Mouse (Mus musculus) gonadal fat pad, adult 2 months (tissue): ENCODE data around the gene Siae. TPM values are rescaled to one million over a fixed set of nuclear protein-coding genes. Genes with fewer than 3 reads are reported as not detected.
A peak's percentile ranks its signal among the peaks of the same experiment; 100 is the strongest.

ENCODE experiments used
- DNase-seq: peaks from one replicate; pipeline ENCODE4 v3.0.0-alpha.2; 2012; ENCODE audit warnings: low read depth
- polyA plus RNA-seq: library from polyadenylated mRNA; depleted of rRNA; stranded (reverse); fragments of >200 nt; gene quantifications from 2 replicates; pipeline ENCODE4 v1.2.3, GENCODE M21; 2012

Siae gene
- polyA plus RNA-seq, 1 experiment: 14.4 TPM

DNA sequence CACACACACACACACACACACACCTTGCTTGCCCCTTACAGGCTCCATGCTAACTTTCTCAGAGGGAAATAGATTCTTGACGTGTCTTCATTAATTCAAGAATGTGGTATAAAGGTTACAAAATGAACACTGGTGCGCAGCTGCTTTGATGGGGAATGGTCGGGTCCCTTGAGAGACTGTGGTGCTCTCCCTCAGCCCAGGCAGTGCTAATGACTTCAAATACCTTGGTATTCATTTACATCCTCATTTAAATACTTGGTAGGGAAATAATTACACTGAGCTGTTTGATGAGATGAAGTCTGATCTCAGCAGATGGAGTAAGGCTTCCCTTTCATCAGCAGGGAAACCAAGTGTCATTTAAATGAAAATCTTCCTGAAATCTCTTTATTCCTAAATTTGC, 69.6 kb downstream of the Siae start:
- DNase-seq: no peak

DNA sequence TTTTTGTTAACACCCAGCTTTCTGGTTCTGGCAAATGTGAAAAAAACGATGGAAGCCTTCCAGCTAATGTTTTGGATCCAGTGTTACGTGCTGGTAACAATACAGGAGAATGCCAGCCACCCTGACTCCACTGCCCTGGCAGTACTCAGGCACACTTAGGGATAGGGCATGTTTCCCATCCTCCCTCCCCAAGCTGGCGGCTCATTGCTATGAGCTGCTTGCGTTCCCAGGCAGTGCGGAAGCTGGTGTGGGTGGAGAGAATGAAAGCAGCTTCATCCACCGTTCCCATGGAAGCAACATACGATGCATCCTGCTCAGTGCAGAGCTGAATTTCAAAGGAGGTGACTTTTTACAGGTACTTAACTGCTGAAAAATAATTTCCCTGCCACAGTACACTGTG, 70.1 kb downstream of the Siae start:
- no peak for DNase-seq

DNA sequence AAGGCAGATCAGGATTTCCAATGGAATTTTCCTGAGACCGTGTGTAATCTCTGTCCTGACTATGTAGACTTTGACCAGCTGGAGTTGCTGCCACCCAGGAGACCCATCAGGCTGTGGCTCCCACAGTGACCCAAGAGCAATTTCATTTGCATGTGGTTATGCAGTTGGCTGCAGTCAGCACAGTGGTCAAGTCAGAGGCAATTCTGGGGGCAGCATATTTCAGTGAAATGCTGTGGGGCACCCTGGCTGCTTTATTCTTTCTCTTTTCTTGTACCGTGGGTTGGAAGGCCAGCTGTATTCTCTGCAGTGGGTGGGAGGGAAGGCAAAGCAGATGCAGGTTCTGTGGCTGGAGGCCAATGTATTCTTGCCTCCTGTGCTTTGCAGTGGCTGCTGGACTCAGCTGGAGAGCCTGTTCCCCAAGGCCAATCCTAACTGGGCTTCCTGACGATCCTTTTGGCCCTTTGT, 70.6 kb downstream of the Siae start:
- DNase-seq: no peak

DNA sequence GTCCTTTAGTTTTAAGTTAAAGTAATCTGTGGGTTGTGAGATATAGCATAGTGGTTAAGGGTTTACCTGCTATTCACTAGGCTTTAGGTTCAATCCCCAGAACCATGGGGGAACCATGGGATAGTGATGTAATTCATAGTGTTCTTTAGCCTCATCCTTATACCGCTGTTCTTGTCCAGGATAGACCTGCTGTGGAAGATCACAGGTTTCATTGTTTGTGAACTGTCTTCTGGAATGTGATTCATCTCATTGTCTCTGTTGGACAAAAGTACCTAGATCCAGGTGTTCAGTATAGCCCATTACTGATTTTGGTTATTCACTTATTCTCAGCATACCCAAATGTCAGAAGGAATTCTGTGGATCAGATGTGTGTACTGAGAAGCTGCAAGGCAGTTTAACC, 71.8 kb downstream of the Siae start:
- no peak for DNase-seq

DNA sequence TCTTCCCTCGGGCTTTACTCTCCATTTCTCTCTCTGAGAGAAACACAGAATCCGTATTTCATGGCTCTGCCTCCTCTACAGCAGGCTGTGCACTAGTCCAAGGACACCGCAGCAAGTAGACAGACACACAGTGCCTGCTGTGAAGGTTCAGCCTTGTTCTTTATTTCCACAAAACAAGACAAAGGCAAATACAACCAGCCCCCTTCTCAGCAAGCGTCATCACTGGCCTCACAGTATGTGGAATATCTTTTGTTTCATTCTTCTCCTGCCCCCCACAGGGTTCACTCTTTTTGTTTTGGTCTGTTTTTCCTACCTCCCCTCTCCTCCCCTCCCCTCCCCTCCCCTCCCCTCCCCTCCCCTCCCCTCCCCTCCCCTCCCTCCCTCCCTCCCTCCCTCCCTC, 73.1 kb downstream of the Siae start:
- no peak for DNase-seq

DNA sequence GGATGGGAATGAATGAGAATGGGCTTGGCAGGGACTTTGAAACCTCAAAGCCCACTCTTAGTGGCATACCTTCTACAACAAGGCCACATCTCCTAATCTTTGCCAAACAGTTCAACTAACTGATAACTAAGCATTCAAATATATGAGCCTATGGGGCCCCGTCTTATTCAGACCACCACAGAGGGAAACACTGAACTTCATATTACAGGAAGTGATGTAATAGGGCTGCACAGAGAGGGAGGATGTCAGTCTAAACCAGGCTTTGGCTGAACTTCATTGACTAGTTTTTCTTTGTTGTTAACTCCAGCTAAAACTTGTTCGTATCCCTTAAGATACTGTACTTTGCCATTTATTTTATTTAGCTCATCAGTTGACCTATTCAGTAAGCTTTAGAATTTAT, 74.4 kb downstream of the Siae start:
- DNase-seq: no peak

DNA sequence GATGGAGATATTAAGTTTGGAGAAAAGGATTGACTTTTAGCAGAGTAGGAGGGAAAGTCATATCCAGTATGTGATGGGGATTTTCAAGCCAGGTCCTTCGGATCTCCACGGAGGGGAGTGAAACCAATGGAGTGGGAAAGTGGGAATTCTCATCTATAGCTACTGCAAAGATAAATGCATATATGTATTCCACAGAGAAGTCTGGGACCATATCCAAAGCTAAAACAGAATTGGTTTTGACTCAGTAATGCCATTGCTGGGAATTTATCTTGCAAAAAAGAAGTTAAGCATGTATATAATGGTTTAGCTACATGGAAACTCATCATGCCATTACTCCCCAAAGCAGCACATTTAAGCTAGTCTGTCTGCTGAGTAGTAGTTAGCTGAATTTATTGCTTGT, 76.8 kb downstream of the Siae start:
- DNase-seq: no peak

DNA sequence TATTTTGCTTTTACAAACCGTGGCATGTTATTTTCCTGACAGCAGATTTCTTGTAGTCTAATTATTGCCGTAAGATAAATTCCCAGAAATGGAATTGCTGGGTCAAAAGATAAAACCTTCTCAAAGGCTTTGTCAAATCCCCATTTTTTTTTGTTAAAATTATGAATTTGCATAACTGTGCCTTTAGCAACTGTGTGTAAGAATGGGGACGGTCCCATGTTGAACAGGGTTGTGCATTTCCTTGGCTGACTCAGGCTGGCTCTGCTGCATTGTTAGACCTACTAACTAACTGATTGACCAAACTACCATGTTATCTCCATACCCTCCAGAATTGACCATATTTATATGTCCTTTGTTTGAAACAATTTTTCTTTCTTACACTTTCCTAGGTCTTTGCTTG, 78.8 kb downstream of the Siae start:
- no peak for DNase-seq

DNA sequence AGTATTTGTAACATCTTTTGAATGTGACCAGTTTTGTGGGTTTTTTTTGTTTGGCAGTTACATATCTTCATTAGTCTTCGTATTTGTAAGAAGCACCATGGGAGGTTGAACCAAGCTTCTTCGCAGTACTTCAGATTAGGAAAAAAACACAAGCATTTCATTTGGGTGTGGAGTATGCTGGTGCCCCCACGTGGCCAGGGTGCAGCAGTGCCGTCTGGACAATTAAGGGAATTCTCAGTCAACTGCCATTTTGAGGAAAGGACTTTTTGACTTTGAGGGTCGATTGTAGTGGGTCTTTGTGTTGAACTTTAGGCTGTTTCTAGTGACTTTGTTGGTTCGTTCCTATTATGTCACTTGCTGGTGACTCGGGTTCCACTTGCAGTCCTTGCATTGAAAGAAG, 80.8 kb downstream of the Siae start:
- no peak for DNase-seq

DNA sequence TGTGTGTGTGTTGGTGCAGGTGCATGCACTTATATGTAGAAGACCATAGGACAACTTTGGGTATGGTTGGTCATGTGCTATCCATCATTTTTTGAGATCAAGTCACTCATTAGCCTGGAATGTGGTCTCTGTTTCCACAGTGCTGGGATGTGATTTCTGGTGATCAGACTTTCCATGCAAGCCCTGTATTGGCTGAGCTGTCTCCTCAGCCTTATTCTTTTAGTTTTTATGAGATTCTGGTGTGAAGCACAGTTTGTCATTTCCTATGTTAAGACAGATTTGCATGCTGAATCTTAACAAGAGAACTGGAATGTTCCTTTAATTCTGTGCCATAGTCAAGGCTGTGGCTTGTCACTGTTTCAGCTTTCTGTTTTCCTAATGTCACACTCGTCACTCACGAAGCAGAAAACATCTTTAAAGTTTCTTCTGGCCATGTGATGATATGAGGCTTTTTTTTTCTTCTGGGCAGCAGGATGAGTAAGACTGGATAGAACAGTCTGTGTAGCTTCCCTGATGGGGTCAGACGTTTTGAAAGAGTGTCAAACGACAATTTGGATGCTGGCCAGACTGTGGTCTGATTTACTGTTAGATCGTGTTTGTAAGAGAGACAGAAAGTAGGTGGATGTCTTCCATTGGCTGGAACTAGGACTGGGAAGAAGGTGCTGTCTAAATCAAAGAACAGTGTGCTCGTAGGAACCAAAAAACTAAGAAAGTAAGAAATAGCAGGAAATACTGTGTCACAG, 81.5 kb downstream of the Siae start:
- no peak for DNase-seq

DNA sequence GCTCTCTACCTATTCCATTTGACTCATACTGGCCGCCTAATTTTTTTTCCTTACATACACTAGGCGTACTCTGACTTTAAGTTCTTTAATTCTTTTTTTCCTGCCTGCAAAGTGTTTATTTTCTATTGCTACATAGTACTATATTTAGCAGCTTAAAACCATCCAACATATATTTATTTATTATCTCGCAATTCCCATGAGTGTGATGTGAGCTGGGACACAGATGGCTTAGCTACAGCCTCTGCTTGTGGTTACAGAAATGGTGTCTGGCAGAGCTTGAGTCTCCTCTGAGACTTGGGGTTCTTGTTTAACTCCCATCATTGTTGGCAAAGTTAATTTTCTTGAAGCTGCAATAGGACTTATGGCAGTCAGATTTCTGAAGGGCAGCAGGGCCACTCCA, 83.2 kb downstream of the Siae start:
- DNase-seq: no peak

DNA sequence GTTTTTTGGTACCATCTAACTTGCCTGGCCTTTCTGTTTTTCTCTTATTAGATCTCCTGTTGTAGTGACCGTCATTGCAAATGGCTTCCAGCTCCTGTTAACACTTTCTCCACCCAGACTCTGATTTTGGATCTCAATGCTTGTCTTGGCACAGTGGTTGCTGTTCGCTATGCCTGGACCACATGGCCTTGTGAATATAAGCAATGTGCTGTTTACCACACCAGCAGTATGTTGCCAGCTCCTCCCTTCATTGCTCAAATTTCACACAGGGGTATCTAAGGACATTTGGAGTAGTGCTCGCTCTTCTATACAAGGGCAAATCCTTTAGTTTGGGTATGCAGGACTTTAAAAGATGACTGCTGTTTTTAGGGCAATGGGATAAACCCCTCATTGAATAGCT, 90.7 kb downstream of the Siae start:
- DNase-seq: no peak

DNA sequence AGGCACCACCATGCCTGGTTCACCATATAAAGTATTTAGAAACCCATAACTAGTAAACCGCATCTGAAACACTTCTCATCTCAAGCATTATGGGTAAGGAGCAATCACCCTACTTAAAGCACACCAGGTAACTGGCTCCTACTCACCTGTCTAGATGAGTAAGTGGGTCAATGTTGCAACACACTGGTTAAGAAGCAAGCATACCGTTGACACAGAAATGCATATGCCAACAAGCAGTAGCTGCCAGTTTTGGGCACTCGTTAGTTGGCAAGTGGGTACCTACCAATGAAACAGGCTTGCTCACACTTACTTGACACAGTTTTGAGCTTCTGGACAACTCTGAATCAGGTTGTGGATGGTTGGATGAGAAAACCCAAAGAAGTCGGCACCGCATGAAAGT, 95.1 kb downstream of the Siae start:
- peak; percentile 74 for DNase-seq

DNA sequence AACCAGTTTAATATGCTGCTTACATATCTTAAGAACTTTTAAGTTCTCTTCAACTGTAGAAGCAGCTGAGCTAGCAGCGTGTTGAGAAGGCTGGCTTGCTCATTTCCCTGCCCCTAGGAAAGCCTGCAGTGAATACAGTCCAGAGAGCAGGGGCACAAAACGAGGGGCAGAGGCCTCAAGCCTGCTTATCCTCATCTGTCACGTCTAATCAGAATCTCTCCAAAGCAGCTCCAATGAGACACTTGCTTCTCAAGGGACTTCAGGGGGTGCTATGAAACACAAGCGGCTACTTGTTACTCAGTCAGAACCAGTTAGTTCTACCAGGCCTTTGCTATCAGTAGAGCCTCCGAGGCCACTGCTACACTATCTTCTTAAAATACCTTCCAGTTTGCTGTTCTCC, 98.3 kb downstream of the Siae start:
- no peak for DNase-seq

DNA sequence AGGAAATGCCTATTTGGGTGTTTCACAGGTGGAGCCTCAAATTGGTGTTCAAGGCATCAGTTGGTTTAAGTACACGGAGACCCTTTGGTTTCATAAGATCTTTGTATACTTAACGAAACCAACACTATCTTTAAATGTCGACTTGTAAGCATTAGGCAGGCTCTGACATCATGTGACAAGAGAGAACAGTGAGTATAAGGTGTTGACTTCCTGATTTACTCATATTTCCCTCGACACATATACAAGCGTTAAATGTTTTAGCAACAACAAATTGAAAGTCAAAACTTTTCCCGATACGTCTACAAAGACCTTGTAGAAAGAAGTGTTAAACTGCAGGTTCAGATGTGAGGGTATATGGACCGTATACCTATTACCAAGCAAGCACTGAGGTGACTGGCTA, 100.5 kb downstream of the Siae start:
- no peak for DNase-seq

DNA sequence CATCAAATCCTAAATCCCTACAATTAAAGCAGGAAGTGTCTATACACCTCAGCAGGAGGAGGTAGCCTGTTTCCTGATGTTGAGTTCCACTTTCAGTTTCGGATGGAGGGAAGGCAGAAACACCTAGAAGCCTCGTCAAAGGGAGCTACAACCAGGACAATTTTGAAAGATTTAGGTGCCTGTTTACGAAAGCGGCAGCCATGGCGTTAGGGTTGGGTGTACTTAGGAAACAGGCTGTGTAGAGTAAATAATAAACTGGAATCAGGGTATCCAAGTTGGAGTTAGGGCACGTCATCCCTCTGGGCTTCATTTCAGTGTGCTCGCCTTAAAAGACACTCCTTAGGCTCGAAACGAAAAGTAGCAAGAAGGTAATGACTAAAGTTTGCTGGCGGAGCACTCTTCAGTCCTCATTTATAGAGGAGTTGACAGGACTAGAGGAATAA, 101.0 kb downstream of the Siae start:
- no peak for DNase-seq

DNA sequence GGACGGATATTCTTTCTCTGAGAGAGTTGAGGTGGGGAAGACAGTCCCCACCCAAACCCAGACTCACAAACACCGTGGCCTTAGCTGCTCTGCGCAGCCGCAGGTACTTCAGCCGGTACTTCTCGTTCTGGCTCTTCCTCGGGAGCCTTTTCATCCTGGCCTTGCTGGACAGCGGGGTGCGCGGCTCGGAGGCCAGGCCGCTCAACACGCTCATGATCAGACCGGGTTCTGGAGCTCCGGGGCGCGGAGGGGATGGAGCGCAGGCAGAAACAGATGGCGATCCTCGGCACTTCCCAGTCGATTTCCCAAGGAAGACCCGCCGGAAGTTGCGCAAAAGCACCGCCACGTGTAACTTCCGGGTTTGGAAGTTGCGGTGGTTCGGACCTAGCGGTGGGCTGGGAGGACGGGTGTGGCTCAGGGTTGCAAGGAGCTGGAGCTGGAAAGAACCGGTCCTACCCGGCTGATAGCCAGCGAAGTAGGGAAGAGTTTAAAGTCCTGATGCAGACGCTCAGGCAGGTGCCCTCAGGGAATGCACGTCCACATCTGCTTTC, 101.5 kb downstream of the Siae start, which contains the start of gene Tbrg1:
Tbrg1 (minus strand) TSS at position 382 of the 551 bp plus-strand sequence.
- DNase-seq: peak; percentile 61

DNA sequence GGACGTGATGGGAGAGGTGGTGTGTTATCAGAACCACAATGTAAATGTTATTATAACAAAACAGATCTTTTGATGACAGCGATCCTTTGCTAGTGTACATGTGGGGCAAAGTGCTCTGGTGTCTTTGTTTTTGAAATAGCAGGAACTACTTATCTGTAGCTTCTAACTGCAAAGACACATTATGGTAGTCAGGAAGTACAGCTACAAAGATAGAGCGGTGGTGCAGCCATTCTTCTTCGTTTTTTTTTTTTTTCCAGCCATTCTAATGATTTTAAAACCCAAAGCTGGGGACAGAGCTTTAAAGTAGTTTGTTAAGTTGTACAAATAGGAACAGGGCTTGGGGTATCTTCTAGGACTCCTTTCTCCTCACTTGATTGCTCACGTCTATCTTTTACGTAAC, 103.9 kb downstream of the Siae start:
- no peak for DNase-seq

DNA sequence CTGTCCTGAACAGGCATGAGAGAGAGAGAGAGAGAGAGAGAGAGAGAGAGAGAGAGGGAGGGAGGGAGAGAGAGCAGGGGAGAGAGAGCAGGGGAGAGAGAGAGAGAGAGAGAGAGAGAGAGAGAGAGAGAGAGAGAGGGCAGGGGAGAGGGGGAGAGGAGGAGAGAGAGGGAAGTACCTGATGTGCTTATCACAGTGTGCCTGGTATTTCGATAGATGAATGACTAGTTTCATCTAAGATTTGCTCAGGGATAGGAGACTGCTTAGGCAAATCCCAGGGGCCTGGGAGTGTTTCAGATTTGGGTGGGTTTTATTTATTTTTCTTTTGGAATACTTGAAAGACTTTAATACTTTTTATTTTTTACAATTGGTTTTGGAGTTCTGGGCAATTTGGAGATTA, 107.7 kb downstream of the Siae start:
- DNase-seq: no peak

DNA sequence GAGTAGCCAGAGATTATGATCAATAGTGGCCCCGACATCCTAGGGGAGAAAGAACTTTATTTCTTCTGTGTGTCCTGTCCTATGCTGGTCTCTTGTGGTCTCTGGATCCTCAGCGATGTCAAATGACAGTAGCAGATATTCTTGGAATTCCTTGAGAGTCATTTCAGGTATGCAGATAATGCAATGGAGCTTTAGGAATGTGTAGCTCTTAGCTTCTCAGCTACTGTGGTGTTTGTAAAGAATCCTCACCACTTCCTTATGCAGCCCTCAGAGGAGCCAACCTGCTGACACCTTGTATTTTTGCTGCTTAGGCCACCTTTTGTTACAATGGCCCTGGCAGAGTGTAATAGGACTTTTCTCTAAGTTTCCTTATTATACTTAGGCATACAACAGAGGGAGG, 109.1 kb downstream of the Siae start:
- no peak for DNase-seq

DNA sequence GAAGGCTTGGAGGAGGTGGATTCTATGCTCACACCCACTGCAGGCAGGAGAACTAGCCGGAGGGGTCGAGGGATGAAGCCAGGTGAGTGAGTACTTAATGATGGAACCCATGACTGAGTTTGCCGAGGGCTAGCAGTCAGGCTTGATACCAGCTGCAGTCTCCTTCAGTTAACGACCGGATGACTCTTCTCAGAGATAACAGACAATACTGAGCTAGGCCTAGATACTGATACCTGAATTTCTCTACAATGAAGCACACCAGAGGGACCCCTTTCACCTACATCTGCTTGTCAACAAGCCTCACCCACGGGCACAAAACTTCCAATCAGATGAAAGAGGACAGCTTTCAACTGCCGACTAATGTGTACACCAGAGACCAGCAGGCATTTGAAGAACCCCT, 110.5 kb downstream of the Siae start:
- DNase-seq: no peak

DNA sequence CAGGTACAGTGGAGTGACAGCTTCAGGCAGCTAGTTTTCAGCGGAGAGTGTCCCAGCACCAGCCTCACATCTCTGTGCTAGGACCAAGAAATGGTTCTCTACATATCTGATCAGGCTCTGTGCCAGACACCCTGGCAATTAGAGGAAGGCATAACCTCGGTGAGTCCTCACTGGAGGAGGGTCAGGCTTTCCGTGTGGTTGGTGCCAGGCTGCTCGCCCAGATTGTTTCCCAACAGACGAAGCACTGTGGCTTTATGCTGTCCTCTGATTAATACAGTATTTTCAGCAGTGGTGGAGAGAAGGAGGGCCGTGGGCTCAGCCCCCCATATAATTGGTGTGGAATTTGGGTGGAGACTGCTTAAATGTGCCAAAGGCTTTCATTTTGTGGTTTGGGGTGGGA, 113.6 kb downstream of the Siae start, which contains the start of gene Panx3:
Panx3 (minus strand) TSS at position 121 of the 400 bp plus-strand sequence.
- DNase-seq: peak; percentile 73

DNA sequence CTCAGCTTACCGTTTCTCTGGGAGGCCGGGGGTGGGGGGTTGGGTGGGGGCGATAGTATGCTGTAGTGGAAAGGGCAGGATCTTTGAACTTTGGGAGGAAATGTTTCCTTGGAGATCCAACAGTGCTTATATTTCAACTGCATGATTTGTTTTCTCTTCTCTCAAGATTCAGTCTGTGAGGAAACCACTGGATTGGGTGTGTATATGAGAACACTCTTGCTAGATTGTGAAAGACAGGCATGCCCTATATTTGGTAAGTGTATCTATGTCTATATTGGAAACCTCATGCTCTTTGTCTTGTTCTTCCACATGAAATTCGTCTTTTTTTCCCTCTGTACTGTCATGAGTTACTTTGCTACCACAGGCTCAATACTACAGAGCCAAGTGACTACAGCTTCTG, 114.2 kb downstream of the Siae start:
- no peak for DNase-seq

DNA sequence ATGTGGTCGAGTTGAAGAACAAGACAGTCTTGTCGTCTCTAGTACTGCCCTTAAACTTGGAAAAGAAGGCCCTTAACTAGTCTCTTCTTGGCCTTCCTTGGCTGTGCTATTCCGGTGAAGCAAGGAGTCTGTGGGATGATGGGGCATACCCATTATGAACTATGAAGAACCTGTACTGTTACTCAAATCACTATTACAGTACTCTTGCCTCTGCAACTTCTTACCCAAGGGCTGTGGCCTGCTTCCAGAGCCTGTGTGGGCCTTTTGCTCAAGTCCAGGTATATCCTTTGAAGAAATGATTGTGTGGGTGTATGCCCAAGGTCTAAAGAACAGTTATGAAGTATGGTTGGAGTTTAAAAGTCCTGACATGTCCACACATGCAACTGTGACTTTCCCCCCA, 114.8 kb downstream of the Siae start:
- DNase-seq: peak; percentile 97
